Mouse (Mus musculus) C2C12 (cell line): Measurements from ENCODE around the gene Stard5. TPM values are rescaled to one million over a fixed set of nuclear protein-coding genes. Genes with fewer than 3 reads are reported as not detected.

ENCODE experiments used
- H3K27me3 ChIP-seq: one replicate; pipeline ENCODE4 v1.6.1; 2011; ENCODE audit not compliant: control insufficient read depth, insufficient read depth, insufficient read length
- H3K36me3 ChIP-seq: one replicate; pipeline ENCODE4 v1.6.1; 2011; ENCODE audit not compliant: control insufficient read depth, insufficient read depth
- H3K4me3 ChIP-seq: one replicate; pipeline ENCODE4 v1.5.1; 2011; ENCODE audit warnings: mild to moderate bottlenecking, control low read depth; ENCODE audit not compliant: poor library complexity, insufficient read depth, severe bottlenecking
- H3K79me2 ChIP-seq: one replicate; pipeline ENCODE4 v1.6.1; 2011; ENCODE audit not compliant: control insufficient read depth, insufficient read depth
- H3K79me3 ChIP-seq: one replicate; pipeline ENCODE4 v1.6.1; 2011; ENCODE audit warnings: low read depth, control low read depth
- H3ac ChIP-seq: one replicate; pipeline ENCODE3; 2011; ENCODE audit warnings: low read depth; ENCODE audit not compliant: control insufficient read depth, insufficient read length
- CEBPB ChIP-seq: IDR thresholded peaks from one replicate; pipeline ENCODE4 v1.6.1; 2011; ENCODE audit warnings: low read depth, mild to moderate bottlenecking, control low read depth, moderate library complexity
- CTCF ChIP-seq: IDR thresholded peaks from one replicate; pipeline ENCODE4 v1.5.1; 2011; ENCODE audit not compliant: control insufficient read depth, insufficient read depth, insufficient read length
- FOSL1 ChIP-seq: IDR thresholded peaks from one replicate; pipeline ENCODE4 v1.8.0; 2011; ENCODE audit warnings: mild to moderate bottlenecking, low read length; ENCODE audit not compliant: poor library complexity, insufficient read depth, severe bottlenecking
- MAX ChIP-seq: IDR thresholded peaks from one replicate; pipeline ENCODE4 v1.6.1; 2011; ENCODE audit warnings: mild to moderate bottlenecking, control low read depth
- MYOD1 ChIP-seq: IDR thresholded peaks from one replicate; pipeline ENCODE4 v1.6.1; 2011; ENCODE audit warnings: low read depth; ENCODE audit not compliant: control insufficient read depth, insufficient read length
- MYOG ChIP-seq: IDR thresholded peaks from one replicate; pipeline ENCODE4 v1.6.1; 2011; ENCODE audit not compliant: control insufficient read depth, insufficient read length; ENCODE audit errors: extremely low read depth
- USF1 ChIP-seq: IDR thresholded peaks from one replicate; pipeline ENCODE4 v1.6.1; 2011; ENCODE audit warnings: low read depth, mild to moderate bottlenecking, control low read depth, moderate library complexity
- polyA plus RNA-seq: library from polyadenylated mRNA; unstranded; fragments of >200 nt; fragmentation: generic; extraction: Trizol; gene quantifications from one replicate; pipeline ENCODE4 v1.2.1, GENCODE M21; 2012; ENCODE audit warnings: missing spikeins

Gene Stard5
- polyA plus RNA-seq, 1 experiment = 4.0 TPM

DNA sequence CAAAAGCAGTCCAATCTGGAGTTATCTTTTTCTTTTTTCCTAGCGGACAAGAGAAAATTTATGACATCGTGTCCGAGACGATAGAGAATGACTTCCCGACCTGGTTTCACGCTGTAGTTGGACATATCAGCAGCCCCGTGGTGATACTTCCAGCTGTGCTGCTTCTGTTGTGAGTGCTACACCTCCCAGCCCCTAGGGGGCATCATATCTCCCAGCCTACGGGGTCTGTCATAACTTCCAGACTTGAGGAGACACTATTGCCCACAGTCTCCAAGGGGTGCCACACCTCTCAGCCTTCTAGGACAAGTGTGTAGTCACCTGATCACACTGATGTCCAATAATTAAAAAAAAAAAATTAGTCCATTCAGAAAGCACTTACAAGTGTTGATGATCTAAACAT, 15.9 kb upstream of the Stard5 start:
- Histone ChIP-seq H3K79me2 (no peaks in the 10 kb centered on the region), H3ac (no peak overlapping the region), H3K4me3 (no peak overlapping the region), H3K27me3 (no peaks in the 10 kb centered on the region), H3K79me3 (no peaks in the 10 kb centered on the region), H3K36me3 (no peaks in the 10 kb centered on the region)
- TF ChIP-seq MYOG (no peak), CEBPB (no peak), MYOD1 (no peak), MAX (no peak), USF1 (no peak), FOSL1 (no peak), CTCF (no peak)

DNA sequence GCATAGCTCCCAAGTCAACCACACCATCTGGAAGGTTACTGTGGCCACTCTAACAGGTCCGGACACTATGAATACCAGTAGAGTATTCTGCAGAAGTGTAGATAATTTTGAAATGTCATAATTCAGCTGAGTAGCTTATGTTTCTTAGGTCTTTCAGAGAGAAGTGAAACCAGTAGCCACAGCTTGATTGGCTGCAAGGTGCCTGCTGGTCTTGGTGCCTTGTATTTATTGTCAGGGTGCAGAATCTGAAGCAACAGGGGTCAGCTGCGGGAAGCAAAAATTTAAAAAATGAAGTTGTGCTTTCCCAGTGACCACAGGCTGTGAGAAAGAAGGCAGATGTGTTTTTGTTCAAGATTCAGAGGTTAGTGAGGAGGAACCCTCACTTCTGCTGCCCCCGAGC, 15.5 kb upstream of the Stard5 start:
- no peak for TF ChIP-seq MYOD1
- TF ChIP-seq CTCF = no peak
- TF ChIP-seq USF1 = no peak
- TF ChIP-seq MYOG = no peak
- H3K36me3 ChIP-seq = no peaks in the 10 kb centered on the region
- H3ac ChIP-seq = no peak overlapping the region
- no peaks in the 10 kb centered on the region for H3K79me3 ChIP-seq
- no peak overlapping the region for H3K4me3 ChIP-seq
- H3K79me2 ChIP-seq = no peaks in the 10 kb centered on the region
- no peaks in the 10 kb centered on the region for H3K27me3 ChIP-seq

DNA sequence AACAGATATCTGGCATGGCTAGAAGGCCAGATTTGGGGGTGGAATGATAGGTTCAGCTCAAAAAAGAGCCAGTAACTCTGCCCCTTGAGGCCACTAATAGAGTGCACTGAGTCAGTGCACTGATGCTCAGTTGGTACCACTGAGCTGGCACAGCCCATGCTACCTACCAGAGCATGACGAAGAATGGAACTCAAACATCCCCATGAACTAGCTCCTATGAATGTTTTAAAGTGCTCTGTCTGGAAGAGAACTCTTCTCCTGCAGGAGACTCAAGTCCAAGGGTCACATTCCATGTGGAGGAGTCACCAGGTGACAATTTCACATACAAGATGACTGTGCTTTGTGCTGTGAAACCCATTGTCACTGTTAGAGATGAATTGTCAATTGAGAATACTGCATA, 13.1 kb upstream of the Stard5 start:
- H3K36me3 ChIP-seq = no peaks in the 10 kb centered on the region
- no peak overlapping the region for H3K4me3 ChIP-seq
- no peak for TF ChIP-seq CTCF
- no peak for TF ChIP-seq MYOG
- TF ChIP-seq MYOD1 = no peak
- no peak for TF ChIP-seq USF1
- TF ChIP-seq MAX = no peak
- TF ChIP-seq FOSL1 = no peak
- TF ChIP-seq CEBPB = no peak
- H3K79me3 ChIP-seq = no peaks in the 10 kb centered on the region
- H3K79me2 ChIP-seq = no peaks in the 10 kb centered on the region
- no peaks in the 10 kb centered on the region for H3K27me3 ChIP-seq
- no peak overlapping the region for H3ac ChIP-seq

DNA sequence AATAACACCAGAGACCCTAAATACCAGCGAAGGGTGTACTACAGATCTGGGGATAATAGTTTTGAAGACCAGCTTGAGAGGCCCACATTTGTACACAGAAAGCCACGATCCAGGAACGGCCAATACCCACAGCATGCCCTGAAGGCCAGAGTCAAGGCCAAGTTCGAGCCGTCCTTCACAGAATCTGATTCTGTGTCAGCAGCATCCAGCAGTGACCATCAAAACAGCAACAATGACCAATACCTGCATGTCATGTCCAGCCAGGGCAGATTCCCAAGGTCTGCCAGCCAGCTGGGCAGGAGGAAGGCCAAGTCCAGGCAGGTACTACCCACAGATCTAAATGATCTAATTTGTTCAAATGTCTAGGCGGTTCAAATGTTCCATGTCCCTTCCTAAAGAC, 9.2 kb upstream of the Stard5 start:
- H3K27me3 ChIP-seq = no peaks in the 10 kb centered on the region
- no peaks in the 10 kb centered on the region for H3K79me3 ChIP-seq
- H3K4me3 ChIP-seq = no peak overlapping the region
- no peaks in the 10 kb centered on the region for H3K79me2 ChIP-seq
- H3ac ChIP-seq = no peak overlapping the region
- TF ChIP-seq MAX (no peak), FOSL1 (no peak), CTCF (no peak), MYOD1 (no peak), USF1 (no peak), CEBPB (no peak), MYOG (no peak)
- H3K36me3 ChIP-seq = no peaks in the 10 kb centered on the region

DNA sequence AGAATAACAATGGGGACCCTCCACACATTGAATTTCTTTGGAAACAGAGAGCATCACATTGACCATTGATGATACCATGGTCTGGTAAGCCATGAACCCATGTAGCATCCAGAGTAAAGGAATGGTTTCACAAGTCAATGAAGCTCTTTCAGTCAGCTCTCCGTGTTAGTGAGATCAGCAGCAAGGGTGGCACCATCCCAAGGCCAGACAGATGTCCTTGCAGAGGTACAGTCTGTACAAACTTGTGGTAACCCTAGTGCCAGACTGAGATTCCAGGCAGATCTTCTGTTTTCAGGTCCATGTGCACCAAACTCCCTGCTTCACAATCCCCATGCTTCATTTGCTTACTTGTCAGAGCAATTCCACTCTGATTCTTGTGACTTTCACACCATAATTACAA, 7.7 kb upstream of the Stard5 start:
- Histone ChIP-seq H3K27me3 (no peaks in the 10 kb centered on the region), H3K79me2 (no peaks in the 10 kb centered on the region), H3K36me3 (no peaks in the 10 kb centered on the region), H3K4me3 (no peak overlapping the region), H3K79me3 (no peaks in the 10 kb centered on the region), H3ac (no peak overlapping the region)
- TF ChIP-seq FOSL1 (no peak), MYOG (no peak), USF1 (no peak), CTCF (no peak), CEBPB (no peak), MAX (no peak), MYOD1 (no peak)

DNA sequence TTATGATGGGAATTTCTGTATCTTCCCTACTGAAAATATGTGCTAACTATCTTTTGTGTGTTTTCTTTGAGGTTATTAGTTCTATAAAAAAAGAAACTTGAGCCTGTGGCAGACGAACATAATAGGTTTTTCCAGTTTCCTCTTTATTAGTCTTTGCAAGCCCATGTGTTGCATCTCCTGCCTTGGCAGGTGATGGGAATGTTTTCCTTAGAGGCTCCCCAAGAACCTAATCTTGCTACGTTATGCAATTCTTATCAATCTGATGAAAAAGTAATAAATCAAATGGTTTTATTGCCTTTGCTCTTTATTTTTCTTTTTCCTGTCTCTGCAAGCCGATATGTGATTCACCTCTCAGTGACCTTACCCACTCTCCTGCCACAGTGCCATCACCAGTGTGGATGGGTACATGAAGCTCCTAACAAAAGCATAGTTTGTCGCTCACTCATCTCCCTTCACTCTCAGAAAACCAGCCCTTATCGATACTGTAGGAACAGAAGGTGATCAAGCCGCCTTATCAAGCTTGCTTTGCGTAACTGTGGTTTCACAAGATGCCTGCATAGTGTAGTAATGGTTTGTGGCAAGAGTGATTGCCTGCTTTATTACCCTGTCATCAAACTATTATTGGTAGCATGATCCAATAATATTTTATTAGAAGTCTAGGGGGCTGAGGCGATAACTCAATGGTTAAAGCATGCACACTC, 5.1 kb upstream of the Stard5 start:
- TF ChIP-seq CTCF (no peak), MYOD1 (no peak), FOSL1 (no peak), CEBPB (no peak), MAX (no peak), USF1 (no peak), MYOG (no peak)
- Histone ChIP-seq H3K79me2 (no peaks in the 10 kb centered on the region), H3ac (no peak overlapping the region), H3K27me3 (no peaks in the 10 kb centered on the region), H3K36me3 (no peaks in the 10 kb centered on the region), H3K4me3 (no peak overlapping the region), H3K79me3 (no peaks in the 10 kb centered on the region)
